Mouse (Mus musculus) cerebellum, adult 2 months (tissue): Measurements from ENCODE around the gene Tmem184b. TPM values are rescaled to one million over a fixed set of nuclear protein-coding genes. Genes with fewer than 3 reads are reported as not detected.

Experiments used
- DNase-seq, 2 experiments: peaks; one replicate each; pipeline ENCODE4 v3.0.0; 2021
- H3K27ac ChIP-seq: fragments of 200-500 bp; 2 replicates; pipeline ENCODE4 v1.5.1; 2012; ENCODE audit warnings: low read length, control low read depth, inconsistent platforms; ENCODE audit not compliant: insufficient read depth
- H3K27me3 ChIP-seq: fragments of 200-500 bp; 2 replicates; pipeline ENCODE4 v1.6.1; 2012; ENCODE audit warnings: inconsistent platforms, mild to moderate bottlenecking, low read length, moderate library complexity; ENCODE audit not compliant: control insufficient read depth, insufficient read depth
- H3K4me1 ChIP-seq: fragments of 200-500 bp; 2 replicates; pipeline ENCODE4 v1.6.1; 2011; ENCODE audit warnings: low read length; ENCODE audit not compliant: control insufficient read depth, insufficient read depth
- H3K4me3 ChIP-seq: fragments of 200-500 bp; replicated peaks from 2 replicates; pipeline ENCODE3; 2011; ENCODE audit warnings: mild to moderate bottlenecking, low read depth, low read length, control low read depth; ENCODE audit not compliant: insufficient read depth
- CTCF ChIP-seq: fragments of 200-500 bp; IDR thresholded peaks from 2 replicates; pipeline ENCODE4 v1.5.1; 2011; ENCODE audit warnings: low read depth, mild to moderate bottlenecking, control low read depth, low read length, moderate library complexity, borderline replicate concordance; ENCODE audit not compliant: insufficient read depth
- POLR2A ChIP-seq: fragments of 200-500 bp; IDR thresholded peaks from 2 replicates; pipeline ENCODE4 v1.6.1; 2011; ENCODE audit warnings: low read length, control low read depth, borderline replicate concordance; ENCODE audit not compliant: insufficient read depth
- WGBS: fragments of 180-500 bp; shearing (Covaris S2); methylation state at CpG from one replicate; pipeline ENCODE4 v1.1.7; 2018; 5-methylcytosine and 5-hydroxymethylcytosine counted together
- polyA plus RNA-seq: library from polyadenylated mRNA; depleted of rRNA; stranded (reverse); fragments of >200 nt; gene quantifications from 2 replicates; pipeline ENCODE4 v1.2.3, GENCODE M21; 2012

The Tmem184b gene
- polyA plus RNA-seq, 1 experiment: 88.5 TPM

DNA sequence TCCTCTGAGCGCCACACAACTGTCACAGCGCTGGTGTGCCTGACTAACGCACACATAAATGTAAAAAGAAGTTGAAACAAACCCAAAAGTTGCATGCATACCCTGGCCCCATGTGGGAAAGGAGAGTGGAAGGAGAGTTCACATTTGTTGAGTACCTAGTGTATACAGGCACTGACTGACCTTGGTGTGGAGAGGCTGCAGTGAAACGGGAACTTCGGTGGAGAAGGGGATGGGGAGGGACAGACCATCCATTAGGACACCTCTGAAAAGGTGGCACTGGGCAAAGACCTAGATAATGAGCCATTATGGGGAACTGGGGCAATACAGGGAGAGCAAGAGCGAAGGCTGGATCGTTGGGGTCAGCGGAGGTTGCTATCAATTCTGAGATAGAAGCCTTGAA is 46.9 kb downstream of the Tmem184b start:
- no peaks in the 10 kb centered on the region for H3K27me3 ChIP-seq
- 0 out of 2 replicates have a peak, but pooled peaks cover 3% of the 10 kb centered on the region for H3K4me1 ChIP-seq
- no peak overlapping the region for H3K4me3 ChIP-seq
- H3K27ac ChIP-seq: no peak overlapping the region
- WGBS: 87% methylated on average over 8 of the region's 8 CpGs
- DNase-seq: no peak
- TF ChIP-seq POLR2A: no peak
- TF ChIP-seq CTCF: no peak

GRCm38 (mm10) chr15:79354619-79355018 is 48.8 kb downstream of the Tmem184b start:
- WGBS: 92% methylated on average over 4 of the region's 4 CpGs
- no peak overlapping the region for H3K4me3 ChIP-seq
- no peak overlapping the region for H3K27ac ChIP-seq
- H3K27me3 ChIP-seq: no peaks in the 10 kb centered on the region
- 0 out of 2 replicates have a peak, but pooled peaks cover 3% of the 10 kb centered on the region for H3K4me1 ChIP-seq
- DNase-seq: no peak
- TF ChIP-seq POLR2A (no peak), CTCF (no peak)

DNA sequence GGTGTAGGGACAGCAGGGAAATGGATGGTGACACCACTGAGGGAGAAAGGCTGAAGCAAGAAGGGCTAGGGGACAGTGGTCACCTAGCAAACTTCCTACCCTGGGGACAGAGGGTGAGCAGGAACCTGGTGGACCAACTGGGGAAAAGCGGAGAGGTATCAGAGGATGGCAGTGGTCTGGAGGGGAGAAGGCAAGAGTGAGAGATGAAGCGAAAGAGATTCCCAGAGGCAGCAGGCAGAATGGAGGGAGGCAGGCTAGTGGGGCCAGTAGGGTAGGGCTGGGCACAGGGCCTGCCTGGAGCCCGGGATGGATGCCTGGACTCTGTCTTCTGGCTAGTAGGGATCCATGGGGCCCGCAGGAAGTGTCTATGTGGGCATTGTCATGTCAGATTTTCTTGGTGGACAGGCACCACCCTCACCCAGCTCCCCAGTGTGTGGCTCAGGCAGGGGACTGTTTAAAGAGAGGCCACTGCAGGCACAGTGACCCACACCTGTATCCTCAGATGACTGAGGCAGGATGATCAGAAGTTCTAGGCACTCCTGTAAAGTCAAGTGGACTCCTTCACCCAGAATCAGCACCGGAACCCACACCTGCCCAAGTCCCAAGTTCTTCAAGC is 49.6 kb downstream of the Tmem184b start:
- 0 out of 2 replicates have a peak, but pooled peaks cover 3% of the 10 kb centered on the region for H3K4me1 ChIP-seq
- H3K4me3 ChIP-seq: no peak overlapping the region
- no peaks in the 10 kb centered on the region; the same call in 1 of the 2 replicates for H3K27me3 ChIP-seq
- TF ChIP-seq POLR2A (no peak), CTCF (no peak)
- DNase-seq: no peak
- H3K27ac ChIP-seq: no peak overlapping the region
- 71% methylated on average over 5 of the region's 5 CpGs for WGBS

- 88% methylated on average over 6 of the region's 6 CpGs for WGBS
- no peak overlapping the region for H3K4me3 ChIP-seq
- H3K27me3 ChIP-seq: no peaks in the 10 kb centered on the region; the same call in 1 of the 2 replicates
- H3K4me1 ChIP-seq: 0 out of 2 replicates have a peak, but pooled peaks cover 3% of the 10 kb centered on the region
- DNase-seq: no peak
- H3K27ac ChIP-seq: no peak overlapping the region
- TF ChIP-seq POLR2A: no peak
- TF ChIP-seq CTCF: no peak
Measured at GRCm38 (mm10) chr15:79352479-79352878, 50.9 kb downstream of the Tmem184b start.

GRCm38 (mm10) chr15:79351331-79351767 is 52.0 kb downstream of the Tmem184b start:
- TF ChIP-seq CTCF (no peak), POLR2A (no peak)
- WGBS: 27% methylated on average over 15 of the region's 15 CpGs
- H3K4me3 ChIP-seq: no peak overlapping the region
- no peaks in the 10 kb centered on the region; the same call in 1 of the 2 replicates for H3K27me3 ChIP-seq
- no peak for DNase-seq
- no peak overlapping the region for H3K27ac ChIP-seq
- peaks cover 3% of the 10 kb centered on the region; the same call in 1 of the 2 replicates for H3K4me1 ChIP-seq

DNA sequence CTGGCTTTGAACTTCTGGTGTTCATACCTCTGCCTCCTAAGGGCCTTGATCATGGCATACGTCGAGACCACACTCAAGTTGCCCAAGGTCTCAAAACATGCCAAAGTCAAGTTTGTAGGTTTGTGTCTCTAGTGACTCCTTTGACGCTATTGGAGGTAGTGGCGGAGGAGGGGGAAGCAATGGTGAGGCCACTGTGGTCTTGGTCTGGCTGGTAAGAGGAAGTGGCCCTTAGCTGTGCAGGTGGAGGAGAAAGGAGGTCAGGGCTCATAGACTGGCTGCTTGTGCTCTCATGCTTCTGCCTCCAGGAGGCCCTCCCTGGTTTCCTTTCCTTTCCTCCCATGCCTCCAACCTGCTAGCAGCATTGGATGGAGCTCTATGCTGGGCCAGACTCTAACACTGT is 52.5 kb downstream of the Tmem184b start:
- 98% methylated on average over 4 of the region's 4 CpGs for WGBS
- no peak for DNase-seq
- Histone ChIP-seq H3K4me3 (no peak overlapping the region), H3K27me3 (no peaks in the 10 kb centered on the region; the same call in 1 of the 2 replicates), H3K27ac (no peak overlapping the region), H3K4me1 (peaks cover 3% of the 10 kb centered on the region; the same call in 1 of the 2 replicates)
- TF ChIP-seq POLR2A (no peak), CTCF (no peak)

DNA sequence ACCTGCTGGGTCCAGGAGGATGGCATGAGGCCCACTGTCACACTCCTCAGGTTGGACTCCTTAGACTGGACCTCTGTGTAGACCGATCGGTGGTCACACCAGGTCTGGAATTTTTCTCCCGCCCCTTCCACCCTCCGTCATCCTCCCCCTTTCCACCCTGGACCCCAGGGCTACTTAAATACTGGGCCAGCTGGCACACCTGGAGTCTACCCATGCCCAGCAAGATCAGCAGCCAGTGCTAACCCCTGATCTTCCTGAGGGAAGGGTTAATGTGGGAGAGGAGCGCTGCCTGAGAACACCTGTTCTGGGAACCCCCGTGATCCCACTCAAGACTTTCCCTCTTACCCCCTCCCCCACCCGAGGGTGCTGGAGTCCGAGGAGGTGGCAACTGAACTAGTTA is 54.7 kb downstream of the Tmem184b start:
- Histone ChIP-seq H3K4me1 (peaks cover 3% of the 10 kb centered on the region; the same call in 1 of the 2 replicates), H3K27me3 (no peaks in the 10 kb centered on the region; the same call in 1 of the 2 replicates), H3K4me3 (no peak overlapping the region), H3K27ac (no peak overlapping the region)
- WGBS: 53% methylated on average over 8 of the region's 8 CpGs
- TF ChIP-seq CTCF: no peak
- TF ChIP-seq POLR2A: no peak
- DNase-seq: no peak
